Mouse (Mus musculus): Measurements from ENCODE around the gene Mepce. TPM values are rescaled to one million over a fixed set of nuclear protein-coding genes. Genes with fewer than 3 reads are reported as not detected.

The Mepce gene
- total and polyA plus RNA-seq, 3 experiments = 32.7 to 43.7 (median 37.3) TPM

GRCm38 (mm10) chr5:137775587-137776290 is 11.7 kb downstream of the Mepce start:
- dilution Hi-C loops (cut with MboI; ENCODE audit: extremely low pct_ligation_motif_present, extremely low pct_unique_long_range_greater_than_20kb, low sequenced_read_pairs) = no loop called here

GRCm38 (mm10) chr5:137772755-137773154 is 14.7 kb downstream of the Mepce start:
- Histone ChIP-seq H3K27me3 (replicated peaks) (no peaks in the 10 kb centered on the region), H3K36me3 (replicated peaks in 1 of 2; ENCODE audit: control insufficient read depth in 1 of 2, insufficient read depth in 1 of 2, low read length in 1 of 2) (peaks cover 0 to 2% of the 10 kb centered on the region in 2 experiments), H3K9me3 (replicated peaks; ENCODE audit: low read length) (no peaks in the 10 kb centered on the region), H3K9ac (ENCODE audit: insufficient read depth, low read depth) (no peak overlapping the region), H3K79me2 (replicated peaks; ENCODE audit: control insufficient read depth, extremely low read depth, insufficient read depth, poor library complexity, severe bottlenecking) (no peaks in the 10 kb centered on the region), H3K4me3 (replicated peaks in 1 of 3; ENCODE audit: low read depth in 2 of 3, low read length in 2 of 3, poor library complexity in 1 of 3) (no peak overlapping the region), H3K27ac (ENCODE audit: insufficient read depth, low read depth) (no peak overlapping the region), H3K4me2 (ENCODE audit: insufficient read depth, low read depth, poor library complexity, severe bottlenecking) (no peak overlapping the region), H3K4me1 (ENCODE audit: control insufficient read depth in 1 of 2, insufficient read depth in 2 of 2) (peaks cover 5 to 22% of the 10 kb centered on the region in 2 experiments; a peak in 2 of 4 replicates)
- no peak for TF ChIP-seq GABPA (IDR thresholded peaks at IDR 0.05; ENCODE audit: insufficient replicate concordance, low read depth, low read length)
- TF ChIP-seq ELF1 (IDR thresholded peaks at IDR 0.05; ENCODE audit: low read depth, low read length) = no peak
- no peak for DNase-seq (ENCODE audit: extremely low read depth)
- dilution Hi-C loops (cut with MboI; ENCODE audit: extremely low pct_ligation_motif_present, extremely low pct_unique_long_range_greater_than_20kb, low sequenced_read_pairs) = no loop called here
- in situ Hi-C loops (cut with MboI; ENCODE audit: low pct_ligation_motif_present, low pct_unique_long_range_greater_than_20kb, low sequenced_read_pairs) = loop anchor here (25.0 kb wide), 1 partner anchor 260 kb away; the partner anchor contains the start of genes Gigyf1 and Pop7

More at GRCm38 (mm10) chr5:137775587-137776290, 11.7 kb downstream of the Mepce start:
- Histone ChIP-seq H3K27ac (ENCODE audit: insufficient read depth, low read depth) (no peak overlapping the region), H3K4me1 (ENCODE audit: control insufficient read depth in 1 of 2, insufficient read depth in 2 of 2) (peaks cover 2 to 36% of the 10 kb centered on the region in 2 experiments; a peak in 2 of 4 replicates), H3K79me2 (replicated peaks; ENCODE audit: control insufficient read depth, extremely low read depth, insufficient read depth, poor library complexity, severe bottlenecking) (peaks cover 8% of the 10 kb centered on the region), H3K27me3 (replicated peaks) (no peaks in the 10 kb centered on the region), H3K4me2 (ENCODE audit: insufficient read depth, low read depth, poor library complexity, severe bottlenecking) (no peak overlapping the region), H3K36me3 (replicated peaks in 1 of 2; ENCODE audit: control insufficient read depth in 1 of 2, insufficient read depth in 1 of 2, low read length in 1 of 2) (peaks cover 4 to 12% of the 10 kb centered on the region in 2 experiments), H3K9me3 (replicated peaks; ENCODE audit: low read length) (no peaks in the 10 kb centered on the region), H3K4me3 (replicated peaks in 1 of 3; ENCODE audit: low read depth in 2 of 3, low read length in 2 of 3, poor library complexity in 1 of 3) (no peak overlapping the region), H3K9ac (ENCODE audit: insufficient read depth, low read depth) (no peak overlapping the region)
- in situ Hi-C loops (cut with MboI; ENCODE audit: low pct_ligation_motif_present, low pct_unique_long_range_greater_than_20kb, low sequenced_read_pairs) = no loop called here
- TF ChIP-seq CHD1 (IDR thresholded peaks at IDR 0.05; ENCODE audit: low read depth, low read length) = no peak
- no peak for TF ChIP-seq PAX5 (IDR thresholded peaks at IDR 0.05; ENCODE audit: low read length)
- no peak for TF ChIP-seq EP300 (IDR thresholded peaks at IDR 0.05; ENCODE audit: low read length)
- TF ChIP-seq NELFE (IDR thresholded peaks at IDR 0.05; ENCODE audit: low read depth, low read length) = no peak
- no peak for TF ChIP-seq ETS1 (conservative IDR thresholded peaks at IDR 0.05; ENCODE audit: low read depth, low read length)
- DNase-seq (ENCODE audit: extremely low read depth) = no peak

GRCm38 (mm10) chr5:137770709-137771108 is 16.7 kb downstream of the Mepce start:
- Histone ChIP-seq H3K27ac (ENCODE audit: insufficient read depth, low read depth) (no peak overlapping the region), H3K9me3 (replicated peaks; ENCODE audit: low read length) (peaks cover 2% of the 10 kb centered on the region), H3K79me2 (replicated peaks; ENCODE audit: control insufficient read depth, extremely low read depth, insufficient read depth, poor library complexity, severe bottlenecking) (no peaks in the 10 kb centered on the region), H3K36me3 (replicated peaks in 1 of 2; ENCODE audit: control insufficient read depth in 1 of 2, insufficient read depth in 1 of 2, low read length in 1 of 2) (peaks cover 0 to 2% of the 10 kb centered on the region in 2 experiments), H3K9ac (ENCODE audit: insufficient read depth, low read depth) (no peak overlapping the region), H3K4me2 (ENCODE audit: insufficient read depth, low read depth, poor library complexity, severe bottlenecking) (no peak overlapping the region), H3K27me3 (replicated peaks) (no peaks in the 10 kb centered on the region), H3K4me3 (replicated peaks in 1 of 3; ENCODE audit: low read depth in 2 of 3, low read length in 2 of 3, poor library complexity in 1 of 3) (no peak overlapping the region), H3K4me1 (ENCODE audit: control insufficient read depth in 1 of 2, insufficient read depth in 2 of 2) (peaks cover 3 to 4% of the 10 kb centered on the region in 2 experiments; a peak in 1 of 4 replicates)
- in situ Hi-C loops (cut with MboI; ENCODE audit: low pct_ligation_motif_present, low pct_unique_long_range_greater_than_20kb, low sequenced_read_pairs) = loop anchor here (25.0 kb wide), 1 partner anchor 258 kb away; the partner anchor contains the start of genes Gigyf1 and Pop7
- DNase-seq (ENCODE audit: extremely low read depth) = peak; percentile 75
- dilution Hi-C loops (cut with MboI; ENCODE audit: extremely low pct_ligation_motif_present, extremely low pct_unique_long_range_greater_than_20kb, low sequenced_read_pairs) = no loop called here
- TF ChIP-seq E2F4 (IDR thresholded peaks at IDR 0.05; ENCODE audit: insufficient replicate concordance, low read depth, low read length) (no peak), SMC3 (IDR thresholded peaks at IDR 0.05; ENCODE audit: low read depth, low read length) (peak; percentile 41), RAD21 (IDR thresholded peaks at IDR 0.05; ENCODE audit: low read depth, low read length) (peak; percentile 56), CTCF (conservative IDR thresholded peaks at IDR 0.05 in 1 of 2, IDR thresholded peaks at IDR 0.05 in 1 of 2; ENCODE audit: low read depth in 2 of 2, low read length in 2 of 2) (peak; percentile 80 to 97), PAX5 (IDR thresholded peaks at IDR 0.05; ENCODE audit: low read length) (no peak), MEF2A (IDR thresholded peaks at IDR 0.05; ENCODE audit: borderline replicate concordance, low read depth, low read length) (no peak), USF1 (IDR thresholded peaks at IDR 0.05; ENCODE audit: low read depth, low read length) (no peak)

Data from CH12.LX (cell line).